Mouse (Mus musculus): ENCODE measurements around the gene Cer1. TPM values are rescaled to one million over a fixed set of nuclear protein-coding genes. Genes with fewer than 3 reads are reported as not detected.

Gene Cer1
- polyA plus RNA-seq (2015; fragmentation: Nextera tagmentation; extraction: Ambion mirVana), result 0.08 TPM in 1 of 2 replicates, not detected in the other

DNA sequence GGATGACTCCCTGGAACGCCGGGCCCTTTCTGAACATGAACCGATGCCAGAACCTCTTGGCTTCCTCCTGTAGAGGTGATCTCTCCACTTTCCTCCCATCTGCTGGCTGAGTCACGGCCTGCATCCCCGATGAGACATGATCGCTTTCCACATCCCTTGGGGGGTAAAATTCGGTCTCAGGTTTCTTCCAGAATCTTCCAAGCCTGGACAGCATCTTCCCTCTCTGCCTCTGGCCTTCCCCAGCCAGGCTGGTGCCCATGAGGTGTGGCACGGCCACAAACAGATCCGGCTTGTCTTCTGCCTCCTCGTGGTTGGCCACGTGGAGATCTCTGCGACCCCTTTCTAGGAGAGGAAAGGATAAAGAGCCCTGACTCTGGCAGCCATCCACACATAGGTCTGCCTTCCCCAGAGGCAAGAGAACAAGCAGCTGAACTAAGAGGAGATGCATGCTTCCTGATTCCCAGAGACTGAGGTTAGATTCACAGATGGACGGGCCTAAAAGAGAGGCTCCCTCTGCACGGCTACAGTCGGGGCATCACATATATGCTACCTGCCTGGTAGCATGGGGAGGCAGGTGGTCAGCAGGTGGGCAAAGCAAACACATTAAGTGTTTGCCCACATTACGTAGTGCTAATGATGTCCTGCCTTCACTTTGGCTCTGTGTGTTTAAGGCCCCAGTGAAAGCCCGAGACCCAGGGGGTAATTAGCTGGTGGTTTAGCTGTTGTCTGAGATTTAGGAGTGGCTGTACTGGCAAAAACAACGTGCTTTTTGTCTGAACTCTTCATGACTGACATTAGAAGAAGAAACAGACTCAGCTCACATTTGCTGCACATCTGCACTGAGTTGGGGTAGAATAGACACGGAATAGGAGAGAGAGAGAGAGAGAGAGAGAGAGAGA lies at the start of gene Cer1:
Cer1 (minus strand) TSS at position 513 of the 899 bp plus-strand sequence.
- H3K4me1 ChIP-seq (replicated peaks), result no peaks in the 10 kb centered on the region; the same call in 1 of the 2 replicates
- no peaks in the 10 kb centered on the region for H3K27me3 ChIP-seq
- no peak within 1 kb of the TSS for H3K4me2 ChIP-seq (replicated peaks)
- no peak within 1 kb of the TSS for H3K4me3 ChIP-seq (replicated peaks)
- H3K36me3 ChIP-seq, result no peaks in the 10 kb centered on the region
- H3K27ac ChIP-seq, result no peak within 1 kb of the TSS
- H3K9me3 ChIP-seq, result no peaks in the 10 kb centered on the region
- no peak for ATAC-seq
- no peak within 1 kb of the TSS for H3K9ac ChIP-seq (replicated peaks)
- WGBS, result 73% methylated on average over 19 of the region's 19 CpGs

DNA sequence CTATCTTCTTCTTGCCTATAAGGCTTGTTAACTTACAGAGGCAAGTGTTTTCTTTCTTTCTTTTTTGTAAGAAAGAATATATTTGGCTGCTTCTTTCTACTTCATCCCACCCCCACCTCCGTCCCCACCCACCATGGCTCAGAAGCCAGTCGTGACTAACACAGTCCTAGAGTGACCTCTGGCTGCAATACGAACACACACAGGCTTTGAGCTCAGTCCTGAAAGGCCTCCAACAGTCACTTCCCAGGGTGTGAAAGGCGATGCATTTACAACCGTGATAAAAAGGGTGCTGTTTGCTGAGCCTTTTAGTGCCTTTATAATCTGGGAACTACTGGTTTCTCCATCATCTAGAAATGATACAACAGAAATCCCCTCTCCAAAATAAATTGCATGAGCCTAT lies 49.4 kb upstream of the Cer1 start:
- H3K27me3 ChIP-seq, result no peaks in the 10 kb centered on the region
- ATAC-seq, result peak; percentile 97
- no peaks in the 10 kb centered on the region for H3K36me3 ChIP-seq
- 17% methylated on average over 5 of the region's 5 CpGs for WGBS
- no peak overlapping the region for H3K27ac ChIP-seq
- no peak overlapping the region for H3K4me2 ChIP-seq (replicated peaks)
- H3K4me1 ChIP-seq (replicated peaks), result no peaks in the 10 kb centered on the region
- H3K9me3 ChIP-seq, result no peaks in the 10 kb centered on the region
- no peak overlapping the region for H3K9ac ChIP-seq (replicated peaks)
- no peak overlapping the region for H3K4me3 ChIP-seq (replicated peaks)

DNA sequence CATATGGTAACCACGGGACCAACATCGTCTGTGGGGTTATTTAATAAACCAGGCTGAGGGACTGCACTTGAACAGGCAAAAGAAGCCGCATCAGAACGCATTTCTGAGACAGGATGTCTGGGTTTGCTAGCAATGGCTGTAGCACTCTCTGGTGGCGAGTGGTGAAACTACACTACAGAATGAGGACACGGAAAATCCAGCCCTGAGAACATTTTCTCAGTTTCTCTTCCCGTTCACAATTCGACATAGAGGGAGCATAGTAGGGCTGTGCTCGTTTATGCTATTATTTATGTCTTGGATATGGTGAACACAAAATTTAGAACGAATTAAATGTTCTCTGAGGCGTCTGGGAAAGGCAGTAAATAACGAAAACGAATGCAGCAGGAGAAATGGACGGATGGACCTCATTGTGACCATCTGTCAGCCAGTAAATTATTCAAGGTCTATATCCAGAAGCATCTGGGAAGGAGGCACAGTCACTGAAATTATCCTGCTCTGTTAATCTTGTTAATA lies 48.8 kb upstream of the Cer1 start:
- ATAC-seq, result peak; percentile 87
- H3K4me3 ChIP-seq (replicated peaks), result peak overlapping the region; percentile 20; the same call in 1 of the 2 replicates
- no peaks in the 10 kb centered on the region for H3K27me3 ChIP-seq
- H3K27ac ChIP-seq, result peak overlapping the region; percentile 57
- no peaks in the 10 kb centered on the region for H3K4me1 ChIP-seq (replicated peaks)
- no peaks in the 10 kb centered on the region for H3K9me3 ChIP-seq
- 10% methylated on average over 14 of the region's 14 CpGs for WGBS
- H3K36me3 ChIP-seq, result no peaks in the 10 kb centered on the region
- no peak overlapping the region for H3K9ac ChIP-seq (replicated peaks)
- H3K4me2 ChIP-seq (replicated peaks), result peak overlapping the region; percentile 41

DNA sequence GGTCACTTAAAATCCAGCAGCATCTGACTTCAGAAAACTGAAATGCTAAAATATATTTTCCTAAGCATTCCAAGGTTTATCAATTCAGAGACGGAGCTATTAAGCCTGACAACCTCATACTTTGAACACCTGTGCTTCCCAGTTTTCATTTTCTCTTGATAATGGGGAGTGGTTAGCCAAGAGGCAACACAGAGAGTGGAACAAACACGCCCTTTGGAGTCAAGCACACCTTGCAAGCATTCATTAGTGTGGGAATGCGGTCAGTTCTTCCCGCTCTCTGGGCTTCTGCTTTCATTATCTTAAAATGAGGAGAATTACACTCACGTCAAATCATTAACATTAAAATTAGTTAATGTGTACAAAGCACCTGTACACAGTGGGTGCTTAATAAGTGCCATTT lies 45.1 kb upstream of the Cer1 start:
- ATAC-seq, result no peak
- H3K9ac ChIP-seq (replicated peaks), result no peak overlapping the region
- H3K27ac ChIP-seq, result no peak overlapping the region
- H3K9me3 ChIP-seq, result no peaks in the 10 kb centered on the region
- H3K36me3 ChIP-seq, result no peaks in the 10 kb centered on the region
- no peak overlapping the region for H3K4me3 ChIP-seq (replicated peaks)
- WGBS, result 85% methylated on average over 5 of the region's 5 CpGs
- no peaks in the 10 kb centered on the region for H3K4me1 ChIP-seq (replicated peaks)
- H3K4me2 ChIP-seq (replicated peaks), result no peak overlapping the region
- no peaks in the 10 kb centered on the region for H3K27me3 ChIP-seq

DNA sequence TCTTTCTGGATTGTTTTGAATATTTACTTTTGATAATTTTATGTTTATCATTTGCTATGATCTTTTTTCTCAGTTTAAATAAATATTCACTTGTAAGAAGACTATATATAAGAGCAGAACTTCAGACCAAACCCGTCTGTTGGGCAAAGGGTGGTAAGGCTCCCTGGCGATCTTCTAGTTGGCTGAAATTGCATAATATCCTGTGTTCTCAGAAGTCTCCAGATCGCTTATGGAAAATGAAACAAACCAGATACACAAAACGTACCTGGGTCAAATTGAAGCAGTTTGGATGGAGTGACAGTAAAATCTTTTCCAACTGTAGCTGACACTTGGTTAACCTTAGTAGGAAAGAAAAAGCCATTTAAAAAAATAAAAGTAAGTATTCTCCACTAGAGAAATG lies 37.0 kb upstream of the Cer1 start:
- H3K9me3 ChIP-seq, result no peaks in the 10 kb centered on the region
- H3K36me3 ChIP-seq, result no peaks in the 10 kb centered on the region
- WGBS, result 87% methylated on average over 4 of the region's 4 CpGs
- H3K27ac ChIP-seq, result no peak overlapping the region
- no peak for ATAC-seq
- H3K4me2 ChIP-seq (replicated peaks), result no peak overlapping the region
- H3K4me1 ChIP-seq (replicated peaks), result peaks cover 2% of the 10 kb centered on the region
- H3K9ac ChIP-seq (replicated peaks), result no peak overlapping the region
- H3K4me3 ChIP-seq (replicated peaks), result no peak overlapping the region
- H3K27me3 ChIP-seq, result peaks cover 3% of the 10 kb centered on the region; the same call in 1 of the 2 replicates

DNA sequence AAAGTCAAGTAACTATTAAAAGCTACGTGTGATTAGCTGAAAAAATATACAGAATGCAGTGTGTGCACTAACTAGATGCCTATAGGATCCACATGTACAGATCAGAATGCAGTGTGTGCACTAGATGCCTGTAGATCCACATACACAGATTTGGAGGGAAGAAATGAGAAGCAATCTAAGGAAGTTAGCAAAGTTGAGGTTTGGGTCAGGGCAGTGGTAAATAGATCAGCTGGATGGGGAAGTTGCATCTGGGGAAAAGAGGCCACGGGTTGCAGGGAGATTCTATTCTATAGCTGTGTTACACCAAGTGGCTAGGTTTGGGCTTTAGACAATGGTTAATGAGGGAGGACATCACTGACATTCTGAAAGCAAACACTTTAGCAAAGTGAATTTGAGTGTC lies 33.7 kb upstream of the Cer1 start:
- Histone ChIP-seq H3K27me3 (peaks cover 3% of the 10 kb centered on the region; the same call in 1 of the 2 replicates), H3K9me3 (no peaks in the 10 kb centered on the region), H3K4me2 (replicated peaks) (no peak overlapping the region), H3K4me3 (replicated peaks) (no peak overlapping the region), H3K27ac (no peak overlapping the region), H3K36me3 (no peaks in the 10 kb centered on the region), H3K9ac (replicated peaks) (no peak overlapping the region), H3K4me1 (replicated peaks) (peaks cover 26% of the 10 kb centered on the region)
- ATAC-seq, result no peak
- 78% methylated on average over 2 of the region's 2 CpGs for WGBS

DNA sequence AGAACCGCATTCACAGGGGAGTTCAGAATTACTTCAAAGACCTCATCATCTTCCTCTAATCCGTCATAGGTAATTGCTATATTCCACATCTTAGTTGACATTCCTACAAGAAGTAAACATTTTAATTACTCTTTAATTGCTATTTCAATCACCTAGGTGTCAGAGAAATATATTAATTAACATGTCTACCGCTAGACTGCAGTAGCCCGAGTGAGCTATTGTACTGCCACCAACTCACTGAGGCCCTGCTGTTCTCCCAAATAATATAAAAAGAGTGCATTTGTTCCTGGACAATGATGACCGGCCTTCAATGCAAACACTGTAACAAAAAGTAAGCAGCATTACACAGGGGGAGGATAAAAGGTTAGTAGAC lies 31.7 kb upstream of the Cer1 start:
- Histone ChIP-seq H3K27me3 (peaks cover 3% of the 10 kb centered on the region; the same call in 1 of the 2 replicates), H3K4me3 (replicated peaks) (peak overlapping the region; percentile 20; the same call in 1 of the 2 replicates), H3K27ac (peak overlapping the region; percentile 77), H3K9ac (replicated peaks) (no peak overlapping the region; the same call in 1 of the 2 replicates), H3K36me3 (no peaks in the 10 kb centered on the region), H3K4me1 (replicated peaks) (peaks cover 26% of the 10 kb centered on the region), H3K9me3 (no peaks in the 10 kb centered on the region), H3K4me2 (replicated peaks) (peak overlapping the region; percentile 49)
- ATAC-seq, result peak; percentile 69
- 14% methylated on average over 5 of the region's 5 CpGs for WGBS

DNA sequence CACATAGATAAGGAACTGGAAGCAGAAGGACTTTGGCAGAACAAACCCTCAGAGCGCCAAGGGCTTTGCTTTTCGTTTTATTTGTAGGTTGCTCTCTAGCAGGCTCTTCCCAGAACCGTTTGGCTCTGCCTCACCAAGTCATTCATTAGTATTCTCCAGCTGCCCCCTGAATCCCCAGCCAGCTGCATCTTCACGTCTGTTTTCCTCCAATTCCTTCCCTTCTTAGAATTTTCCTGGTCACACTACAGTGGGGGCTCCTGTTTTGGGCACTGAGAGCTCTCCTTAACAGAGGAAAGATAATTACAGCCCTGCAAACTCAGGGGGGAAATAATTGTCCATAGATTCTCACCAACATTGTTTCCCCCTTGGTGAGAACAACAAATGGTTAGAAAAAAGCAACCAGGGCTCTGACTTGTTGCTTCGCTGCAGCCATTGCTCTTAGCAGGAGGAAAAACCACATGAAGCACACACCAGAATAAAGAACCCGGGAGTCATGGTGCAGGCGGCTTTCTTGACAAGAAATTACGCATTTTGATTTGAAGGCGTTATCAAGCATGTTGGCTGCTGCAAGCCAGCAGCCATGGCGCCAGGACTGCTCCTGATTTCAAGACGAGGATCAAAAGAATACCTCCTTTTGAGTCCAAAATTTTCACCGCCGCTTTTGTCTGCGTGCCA lies 31.2 kb upstream of the Cer1 start:
- Histone ChIP-seq H3K4me2 (replicated peaks) (peak overlapping the region; percentile 49), H3K36me3 (no peaks in the 10 kb centered on the region), H3K27ac (peak overlapping the region; percentile 77), H3K4me3 (replicated peaks) (peak overlapping the region; percentile 20; the same call in 1 of the 2 replicates), H3K4me1 (replicated peaks) (peaks cover 26% of the 10 kb centered on the region), H3K9me3 (no peaks in the 10 kb centered on the region), H3K27me3 (peaks cover 3% of the 10 kb centered on the region; the same call in 1 of the 2 replicates), H3K9ac (replicated peaks) (no peak overlapping the region; the same call in 1 of the 2 replicates)
- 17% methylated on average over 14 of the region's 14 CpGs for WGBS
- ATAC-seq, result peak; percentile 87

DNA sequence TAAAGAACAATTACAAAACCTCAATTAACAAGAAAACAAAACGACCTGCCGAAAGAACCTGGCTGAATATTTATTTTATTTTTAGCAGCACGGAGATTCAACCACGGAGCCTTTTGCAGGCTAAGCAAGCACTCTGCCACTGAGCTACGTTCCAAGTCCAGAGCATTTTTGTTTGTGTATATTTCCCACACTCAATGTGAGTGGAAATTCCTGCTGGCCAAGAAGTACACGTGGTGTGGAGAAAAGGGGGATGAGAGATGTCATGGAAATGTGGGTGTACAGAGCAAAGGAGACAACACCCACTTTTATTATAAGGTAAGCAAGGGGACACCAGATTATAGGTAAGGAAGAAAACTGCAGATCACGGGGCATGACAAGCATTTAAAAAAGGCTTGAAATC lies 30.6 kb upstream of the Cer1 start:
- no peak for ATAC-seq
- Histone ChIP-seq H3K4me3 (replicated peaks) (no peak overlapping the region), H3K36me3 (no peaks in the 10 kb centered on the region), H3K9me3 (no peaks in the 10 kb centered on the region), H3K9ac (replicated peaks) (no peak overlapping the region), H3K27me3 (peaks cover 3% of the 10 kb centered on the region; the same call in 1 of the 2 replicates), H3K4me2 (replicated peaks) (peak overlapping the region; percentile 49; the same call in 1 of the 2 replicates), H3K27ac (peak overlapping the region; percentile 77), H3K4me1 (replicated peaks) (peaks cover 26% of the 10 kb centered on the region)
- 61% methylated on average over 7 of the region's 7 CpGs for WGBS

DNA sequence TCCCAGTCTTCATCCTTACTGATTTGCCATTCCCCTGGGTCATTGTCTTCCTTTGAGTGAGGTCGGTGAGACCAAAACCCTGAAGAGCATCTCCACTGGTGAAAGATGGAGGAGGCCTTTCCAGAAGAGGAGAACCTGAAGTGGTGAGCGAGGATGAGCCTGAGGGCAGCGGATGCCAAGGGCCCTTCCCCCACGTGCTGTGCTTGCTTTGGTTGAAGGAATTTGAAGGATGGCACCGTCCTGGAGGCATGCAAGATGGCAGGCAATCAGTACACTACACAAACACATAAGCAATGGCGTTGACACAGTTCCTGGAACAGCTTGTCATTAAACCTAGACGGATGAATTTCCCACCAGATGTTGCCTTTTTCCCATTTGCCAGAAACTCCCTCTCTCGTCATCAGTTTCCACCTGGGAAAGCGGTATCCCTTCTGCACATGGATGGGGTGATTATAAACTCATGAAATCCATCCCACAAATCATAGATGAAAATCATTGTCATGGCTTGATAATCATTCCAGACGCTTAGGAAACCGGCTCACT lies 29.7 kb upstream of the Cer1 start:
- Histone ChIP-seq H3K27ac (no peak overlapping the region), H3K27me3 (peaks cover 3% of the 10 kb centered on the region; the same call in 1 of the 2 replicates), H3K4me1 (replicated peaks) (peaks cover 26% of the 10 kb centered on the region), H3K4me3 (replicated peaks) (no peak overlapping the region), H3K9me3 (no peaks in the 10 kb centered on the region), H3K36me3 (no peaks in the 10 kb centered on the region), H3K9ac (replicated peaks) (no peak overlapping the region), H3K4me2 (replicated peaks) (no peak overlapping the region)
- ATAC-seq, result peak; percentile 22; the same call in 1 of the 2 replicates
- 85% methylated on average over 11 of the region's 11 CpGs for WGBS

DNA sequence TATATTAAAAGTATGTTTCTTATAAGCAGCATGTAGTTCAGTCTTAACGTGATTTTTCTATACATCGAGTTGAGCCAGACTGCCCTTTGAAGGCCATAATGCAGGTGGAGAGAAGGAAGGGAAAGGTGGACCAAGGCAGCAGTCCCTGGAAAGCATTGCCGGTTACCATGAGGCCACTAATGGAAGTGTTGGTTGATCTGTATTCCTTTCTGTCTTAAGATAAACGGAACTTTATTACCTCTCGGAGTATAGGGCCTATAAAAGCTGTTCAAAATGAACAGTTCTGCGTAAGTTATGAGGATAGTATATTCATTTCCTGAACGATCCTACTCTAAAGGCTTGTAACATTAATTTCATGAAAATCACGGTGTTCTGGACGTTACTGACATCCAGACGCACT lies 10.3 kb upstream of the Cer1 start:
- no peaks in the 10 kb centered on the region for H3K9me3 ChIP-seq
- ATAC-seq, result no peak
- H3K9ac ChIP-seq (replicated peaks), result no peak overlapping the region
- H3K27me3 ChIP-seq, result no peaks in the 10 kb centered on the region
- no peak overlapping the region for H3K4me3 ChIP-seq (replicated peaks)
- WGBS, result 93% methylated on average over 10 of the region's 10 CpGs
- no peak overlapping the region for H3K4me2 ChIP-seq (replicated peaks)
- H3K4me1 ChIP-seq (replicated peaks), result no peaks in the 10 kb centered on the region
- H3K27ac ChIP-seq, result no peak overlapping the region
- no peaks in the 10 kb centered on the region for H3K36me3 ChIP-seq

All from midbrain, embryonic 13.5 days (tissue).